Mouse (Mus musculus) left cerebral cortex, postnatal 10 days (tissue): Measurements from ENCODE around the gene Pck1. TPM values are rescaled to one million over a fixed set of nuclear protein-coding genes. Genes with fewer than 3 reads are reported as not detected.

ENCODE experiments used
- DNase-seq, 2 experiments: peaks; one replicate each; pipeline ENCODE4 v3.0.0; 2021 to 2022; ENCODE audit warnings: low spot score in 2 of 2, mixed read lengths in 1 of 2; ENCODE audit errors: extremely low spot score in 1 of 2
- intact Hi-C: fragments of 180-260 bp; cut with DNase I; formaldehyde crosslinking; loops from one replicate; pipeline ENCODE4 v1.15.1; 2025
- total RNA-seq, 2 experiments: library from RNA; stranded (reverse); gene quantifications; 2 replicates each; pipeline ENCODE4 v1.2.3; 2021

The Pck1 gene
- total RNA-seq, 2 experiments from 2014 or later = not detected

DNA sequence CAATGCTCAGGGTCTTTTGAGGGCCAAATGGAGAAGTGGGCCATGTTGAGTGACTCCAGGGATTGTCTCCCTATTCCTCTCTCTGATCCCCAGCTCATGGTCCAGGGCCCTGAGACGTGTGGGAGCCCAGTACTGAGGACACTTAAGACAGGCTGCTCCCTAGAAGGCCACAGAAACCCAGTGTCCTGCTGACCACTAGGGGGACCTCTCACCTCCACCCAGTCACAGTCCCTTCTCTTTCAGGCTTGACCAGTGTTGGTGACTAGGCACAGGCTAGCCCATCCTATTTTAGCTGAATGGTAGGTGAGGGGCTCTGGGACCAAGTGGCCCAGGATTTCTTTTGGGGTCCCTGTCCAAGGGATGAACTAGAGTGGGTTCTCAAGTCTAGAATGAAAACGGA, 17.9 kb downstream of the Pck1 start:
- DNase-seq = no peak
- intact Hi-C loops = no loop called here

DNA sequence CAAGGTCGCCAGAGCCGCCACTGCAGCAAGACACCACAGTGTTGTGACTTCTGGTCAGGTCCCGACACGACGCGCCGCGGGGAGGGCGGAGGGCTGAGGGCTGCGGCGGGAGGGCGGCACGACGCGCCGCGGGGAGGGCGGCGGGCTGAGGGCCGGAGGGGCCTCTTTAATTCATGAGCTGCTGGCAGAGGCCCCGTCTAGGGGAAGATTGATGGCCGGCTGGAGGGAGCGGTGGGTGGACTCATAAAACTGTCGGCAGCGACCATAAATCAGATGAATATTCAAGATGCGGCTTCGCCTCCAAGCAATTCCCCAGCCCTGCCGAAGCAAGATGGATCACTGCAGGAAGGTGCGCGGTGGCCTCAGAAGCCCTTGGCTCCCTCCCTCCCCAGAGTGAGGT, 18.6 kb downstream of the Pck1 start:
- intact Hi-C loops = no loop called here
- DNase-seq = peak in 1 of 2 experiments; percentile 65

DNA sequence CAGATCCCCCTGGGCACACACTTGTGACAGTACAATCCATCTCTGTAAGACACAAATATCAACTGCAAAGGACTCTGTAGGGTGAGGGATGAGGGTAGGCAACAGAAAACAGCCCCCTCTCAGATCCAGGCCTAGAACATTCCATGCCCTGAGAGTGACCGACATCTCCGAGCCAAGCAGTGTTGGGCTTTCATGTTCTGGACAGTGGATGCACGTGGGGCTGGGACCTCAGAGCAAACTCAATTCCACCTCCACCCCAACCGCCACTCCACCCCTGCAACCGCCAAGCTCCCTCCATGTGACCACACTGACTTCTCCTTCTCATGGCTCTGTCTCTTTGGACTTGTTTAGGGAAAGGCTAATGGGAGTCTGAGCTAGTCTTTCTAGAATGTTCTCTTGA, 19.1 kb downstream of the Pck1 start:
- intact Hi-C loops = no loop called here
- DNase-seq = no peak

DNA sequence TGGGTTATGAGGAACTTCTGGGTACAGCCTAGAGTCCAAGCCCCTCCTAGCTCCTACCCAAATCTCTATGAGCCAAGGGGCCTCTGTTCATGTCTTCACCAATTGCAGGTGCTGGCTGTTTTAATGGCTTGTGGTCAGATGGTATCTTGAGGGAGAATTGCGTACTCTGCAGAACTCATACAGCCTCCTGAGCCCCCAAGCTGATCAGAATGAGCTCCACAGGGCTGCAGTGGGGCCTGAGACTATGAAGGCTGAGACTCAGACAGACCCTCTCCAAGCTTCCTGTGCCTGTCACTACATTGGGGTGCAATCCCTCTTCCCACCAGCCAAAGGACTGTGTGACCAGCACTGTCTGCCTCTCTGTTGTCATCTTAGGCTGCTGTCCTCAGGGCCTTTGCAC, 19.5 kb downstream of the Pck1 start:
- intact Hi-C loops = no loop called here
- DNase-seq = no peak

DNA sequence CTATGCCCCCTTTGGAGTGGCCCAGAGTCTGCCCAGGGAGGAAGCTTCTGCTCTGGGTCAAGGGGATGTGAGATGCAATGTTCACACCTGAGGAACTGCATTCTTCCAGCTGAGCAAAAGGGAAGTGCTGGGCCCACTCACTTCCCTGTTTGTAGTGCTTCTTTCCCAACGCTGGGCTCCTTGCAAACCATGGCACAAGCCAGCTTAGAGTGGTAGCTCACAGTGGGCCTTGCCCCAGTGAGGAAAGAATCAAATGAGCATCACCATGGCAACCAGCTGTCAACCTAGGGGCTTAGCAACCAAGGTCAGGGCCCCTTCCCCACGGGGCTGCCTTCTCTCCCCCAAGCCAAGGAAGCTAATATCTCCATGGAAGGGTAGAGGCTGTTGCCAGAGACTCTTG, 20.2 kb downstream of the Pck1 start:
- peak in 1 of 2 experiments; percentile 42 for DNase-seq
- intact Hi-C loops = no loop called here

DNA sequence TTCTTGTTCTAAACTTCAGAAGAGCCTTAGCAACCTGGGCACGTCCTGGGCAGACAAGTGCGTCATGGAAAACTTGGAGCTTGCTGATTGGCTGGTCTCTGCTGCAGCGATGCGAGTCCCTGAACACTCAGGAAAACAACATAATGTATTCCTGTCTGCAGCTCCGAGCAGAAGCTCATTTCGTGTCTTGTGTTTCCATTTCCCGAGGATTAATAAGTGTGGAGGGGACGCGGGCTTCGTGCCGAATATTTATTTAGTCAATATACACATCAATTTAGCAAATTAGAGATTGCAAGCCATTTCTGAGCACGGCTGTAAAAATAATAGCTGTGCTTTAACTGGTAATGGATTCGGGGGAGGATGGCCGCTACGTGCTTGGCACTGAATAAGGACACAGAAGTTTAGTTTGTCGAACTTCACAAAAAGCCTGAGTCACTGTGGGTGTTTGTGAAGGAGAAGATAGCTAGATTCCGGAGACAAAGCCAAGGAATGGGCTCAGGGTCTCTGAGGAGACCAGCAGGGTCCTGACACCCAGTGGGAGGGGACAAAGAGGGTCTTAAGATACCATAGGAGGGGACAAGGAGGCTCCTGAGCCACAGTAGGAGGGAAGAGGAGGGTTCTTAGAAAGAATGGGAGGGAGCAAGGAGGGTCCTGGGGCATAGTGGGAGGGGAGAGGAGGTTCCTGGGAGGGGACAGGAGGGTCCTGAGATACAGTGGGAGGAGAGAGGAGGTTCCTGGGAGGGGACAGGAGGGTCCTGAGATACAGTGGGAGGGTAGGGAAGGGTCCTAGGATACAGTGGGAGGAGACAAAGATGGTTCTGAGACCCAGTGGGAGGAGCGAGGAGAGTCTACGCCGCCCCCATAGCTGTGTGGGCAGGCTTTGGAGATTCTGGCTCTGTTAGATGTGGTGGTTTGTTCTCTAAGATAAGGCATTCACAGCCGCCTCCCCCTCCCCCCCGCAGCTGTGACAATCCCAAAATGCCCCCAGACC, 21.0 kb downstream of the Pck1 start:
- intact Hi-C loops = no loop called here
- DNase-seq = peak; percentile 73 to 83

DNA sequence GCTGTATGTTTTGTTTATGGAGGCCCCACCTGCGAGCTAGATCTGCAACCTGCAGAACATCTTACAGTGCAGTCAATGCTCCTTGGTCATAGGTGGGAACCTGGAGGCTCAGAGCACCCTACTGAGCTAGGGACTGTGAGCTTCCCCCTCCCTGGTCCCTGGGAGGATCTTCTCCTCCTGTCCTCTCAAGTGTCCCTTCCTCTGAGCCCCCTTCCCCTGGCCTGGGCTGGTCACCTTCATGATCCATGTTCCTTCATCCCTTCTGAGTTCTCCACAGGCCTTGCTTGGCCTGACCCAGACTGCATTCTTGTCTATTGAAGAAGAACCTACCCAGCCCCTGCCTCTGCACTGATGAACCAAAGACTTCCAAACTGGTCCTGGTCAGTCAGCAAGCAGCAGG, 21.7 kb downstream of the Pck1 start:
- intact Hi-C loops = no loop called here
- DNase-seq = peak in 1 of 2 experiments; percentile 10

DNA sequence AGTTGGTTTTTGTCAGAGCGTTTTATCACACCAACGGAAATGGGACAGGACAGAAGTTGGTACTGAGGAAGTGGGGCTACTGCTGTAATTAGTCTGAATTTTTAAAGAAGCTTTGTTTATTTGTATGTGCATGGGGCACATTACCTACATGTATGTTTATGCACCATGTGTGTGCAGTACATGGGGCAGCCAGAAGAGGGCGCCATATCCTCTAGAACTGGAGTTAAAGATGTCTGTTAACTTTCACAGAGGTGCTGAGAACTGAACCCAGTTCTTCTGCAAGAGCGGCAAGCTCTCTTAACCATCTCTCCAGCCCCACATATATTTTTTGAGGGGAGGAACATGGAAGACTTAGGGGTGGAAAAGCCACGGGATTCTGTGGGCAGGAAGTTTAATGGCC, 22.9 kb downstream of the Pck1 start:
- intact Hi-C loops = no loop called here
- DNase-seq = no peak

DNA sequence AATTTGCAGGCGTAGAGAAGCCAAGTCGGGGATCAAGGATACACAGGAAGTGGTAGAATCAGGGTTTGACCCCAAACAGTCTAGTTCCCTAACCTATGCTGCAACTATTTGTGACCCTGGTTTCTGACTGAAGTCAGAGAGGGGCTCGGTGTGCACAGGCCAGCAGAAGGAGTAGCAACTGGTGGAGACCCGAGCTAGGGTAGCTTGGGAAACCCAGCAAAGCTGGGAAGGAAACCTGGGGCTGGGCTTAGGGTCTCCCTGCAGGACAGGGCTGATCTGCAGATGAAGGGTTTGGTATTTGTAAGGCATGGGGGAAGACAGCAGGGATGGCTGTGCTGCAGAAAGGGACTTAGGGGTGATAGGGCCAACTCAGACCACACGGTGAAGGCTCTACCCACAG, 24.6 kb downstream of the Pck1 start:
- intact Hi-C loops = no loop called here
- DNase-seq = no peak

DNA sequence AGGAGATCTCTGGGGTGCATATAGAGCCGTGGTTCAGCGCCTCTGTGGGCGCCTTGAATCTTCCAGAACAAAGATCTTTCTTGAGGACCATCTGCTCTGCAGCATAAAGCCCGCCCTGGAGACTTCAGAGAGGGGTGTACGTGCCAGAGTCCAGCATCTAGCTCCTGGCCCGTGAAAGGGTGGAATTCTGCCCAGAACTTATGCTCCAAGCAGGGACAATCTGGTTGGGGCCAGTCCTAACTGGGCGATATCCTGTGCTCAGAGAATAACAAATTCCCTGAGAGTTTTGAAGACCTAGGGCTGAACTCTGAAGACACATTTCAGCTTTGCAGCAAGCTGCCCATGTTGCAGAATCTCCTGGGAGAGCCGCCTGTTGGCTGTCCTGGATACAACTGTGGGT, 25.1 kb downstream of the Pck1 start:
- no peak for DNase-seq
- intact Hi-C loops = no loop called here

DNA sequence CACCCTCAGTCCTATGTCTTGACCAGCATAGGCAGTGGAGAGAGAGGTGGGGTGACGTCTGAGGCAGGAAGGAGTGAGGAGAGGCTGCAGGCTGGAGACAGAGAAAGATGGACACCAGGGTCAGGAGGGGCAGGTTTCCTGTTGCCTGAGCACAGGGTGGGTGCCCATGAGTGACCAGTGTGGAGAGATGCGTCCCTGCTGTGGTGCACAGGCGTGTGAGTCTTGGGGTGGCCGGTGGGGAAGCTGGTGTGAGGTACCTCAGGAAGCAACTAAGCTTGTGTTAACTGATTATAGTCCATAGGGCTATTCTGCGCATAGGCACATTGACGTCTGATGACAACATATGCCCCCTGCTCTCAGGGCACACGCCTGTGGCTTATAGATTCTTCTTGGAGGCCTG, 26.2 kb downstream of the Pck1 start:
- intact Hi-C loops = no loop called here

DNA sequence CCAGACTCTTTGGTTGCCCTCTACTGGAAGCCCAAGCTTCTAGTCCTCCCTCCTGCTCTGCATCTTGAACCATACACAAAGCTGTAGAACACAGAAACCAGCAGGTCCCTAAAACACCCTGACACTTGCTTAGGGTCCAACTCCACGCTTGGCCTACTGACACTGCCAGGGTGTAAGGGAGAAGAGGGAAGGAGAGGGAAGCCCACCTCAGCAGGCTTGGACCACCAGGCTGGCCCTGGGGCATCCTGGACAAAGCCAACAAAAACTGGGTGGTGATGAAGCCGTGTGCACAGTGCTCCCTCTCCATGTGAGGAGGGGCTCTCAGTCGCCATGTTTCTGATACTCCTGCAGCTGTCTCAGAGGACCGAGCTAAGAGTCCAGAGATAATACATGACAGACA, 27.2 kb downstream of the Pck1 start:
- DNase-seq = no peak
- intact Hi-C loops = loop anchor here (10.0 kb wide), 2 partner anchors 1105 to 1725 kb away; partner anchors contain the start of gene Gnas

More for the DNA sequence above, 26.2 kb downstream of the Pck1 start:
- no peak for DNase-seq

DNA sequence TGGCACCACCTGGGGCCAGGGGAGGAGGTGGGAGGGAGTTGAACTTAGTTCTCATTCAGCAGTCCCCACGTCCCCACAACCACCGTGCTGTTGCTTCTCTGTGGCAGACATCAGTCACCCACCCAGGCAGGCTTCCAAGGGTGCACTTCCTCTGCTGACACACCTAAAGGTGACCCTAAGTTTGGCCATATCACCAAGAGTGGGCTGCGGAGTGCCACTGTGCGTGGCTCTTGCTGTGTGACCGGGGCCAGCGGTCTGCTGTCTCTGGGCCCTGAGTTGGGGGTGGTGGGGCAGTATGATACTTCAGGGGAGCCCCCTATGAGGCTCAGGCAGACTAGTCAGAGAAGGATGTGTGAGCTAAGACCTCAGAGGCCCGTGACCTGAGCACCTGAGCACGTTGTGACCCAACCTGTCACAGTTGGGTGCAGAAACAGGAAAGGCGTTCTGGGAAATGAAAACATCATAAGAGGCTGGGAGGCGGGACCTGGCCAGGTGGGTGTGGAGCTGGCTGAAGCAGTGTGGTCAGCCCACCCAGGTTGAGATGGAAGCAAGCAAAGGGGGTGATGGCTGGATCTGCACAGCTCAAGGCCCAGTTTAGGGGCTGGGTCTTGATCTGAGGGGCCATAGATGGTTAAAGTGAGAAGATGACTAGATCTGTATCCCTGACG, 28.0 kb downstream of the Pck1 start:
- intact Hi-C loops = loop anchor here (10.0 kb wide), 2 partner anchors 1104 to 1724 kb away; partner anchors contain the start of gene Gnas
- DNase-seq = no peak

DNA sequence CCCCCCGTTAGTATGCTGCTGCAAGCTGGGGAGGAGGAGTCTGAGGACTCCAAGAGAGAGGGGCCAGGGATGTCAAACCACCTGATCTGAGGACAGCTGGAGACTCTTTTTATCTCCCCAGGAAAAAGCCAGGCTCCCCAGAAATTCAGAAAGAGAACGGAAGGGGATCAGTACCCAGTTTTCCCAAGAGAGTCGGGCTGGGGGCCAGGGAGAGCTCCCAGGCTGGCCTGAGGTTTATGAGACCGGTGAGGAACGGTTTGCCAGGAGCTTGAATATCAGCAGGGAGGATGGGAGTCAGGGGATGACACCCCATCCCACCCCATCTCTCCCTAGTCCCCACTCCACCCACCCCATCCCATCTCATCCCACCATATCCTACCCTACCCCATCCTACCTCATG, 28.6 kb downstream of the Pck1 start:
- peak in 1 of 2 experiments; percentile 14 for DNase-seq
- intact Hi-C loops = loop anchor here (10.0 kb wide), 2 partner anchors 1103 to 1723 kb away; partner anchors contain the start of gene Gnas

DNA sequence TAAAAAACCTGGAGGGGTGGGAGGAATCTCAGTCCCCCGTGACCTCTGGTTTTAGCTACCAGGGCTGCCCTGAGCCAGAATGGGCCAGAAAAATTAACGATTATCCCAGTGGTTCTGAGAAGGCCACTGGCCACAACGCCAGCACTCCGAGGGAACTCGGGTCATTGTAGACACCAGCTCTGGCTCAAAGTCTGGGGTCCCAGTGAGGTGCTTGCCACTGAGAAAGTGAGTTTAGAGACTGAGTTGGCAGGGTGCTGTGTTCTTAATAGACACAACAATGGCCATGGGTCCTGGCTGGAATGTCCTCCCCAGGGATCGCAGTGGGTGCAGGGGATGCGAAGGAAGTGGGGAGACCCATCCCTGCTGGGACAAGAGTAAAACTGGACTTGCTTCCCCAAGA, 29.1 kb downstream of the Pck1 start:
- intact Hi-C loops = loop anchor here (10.0 kb wide), 2 partner anchors 1103 to 1723 kb away; partner anchors contain the start of gene Gnas

DNA sequence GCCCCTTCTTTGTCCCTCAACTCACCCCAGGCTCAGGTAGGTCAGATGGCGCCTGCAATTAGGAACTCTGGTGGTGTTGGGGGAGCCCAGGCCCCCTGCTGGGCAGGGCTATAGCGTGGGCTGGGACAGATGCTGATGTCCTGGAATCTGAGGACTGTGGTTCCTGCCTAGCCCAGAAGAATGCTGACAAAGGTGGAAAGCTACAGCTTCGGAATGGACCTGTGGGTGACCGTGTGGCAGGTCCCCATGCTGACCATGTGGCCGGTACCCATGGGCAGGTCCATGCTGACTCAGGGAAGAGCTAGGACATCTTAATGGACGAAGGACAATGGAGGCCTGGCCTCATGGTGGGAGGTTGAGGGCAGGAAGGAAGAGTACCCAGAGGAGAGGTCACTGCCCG, 29.9 kb downstream of the Pck1 start:
- intact Hi-C loops = loop anchor here (10.0 kb wide), 2 partner anchors 1102 to 1722 kb away; partner anchors contain the start of gene Gnas
- no peak for DNase-seq

More for the DNA sequence above, 29.1 kb downstream of the Pck1 start:
- no peak for DNase-seq

DNA sequence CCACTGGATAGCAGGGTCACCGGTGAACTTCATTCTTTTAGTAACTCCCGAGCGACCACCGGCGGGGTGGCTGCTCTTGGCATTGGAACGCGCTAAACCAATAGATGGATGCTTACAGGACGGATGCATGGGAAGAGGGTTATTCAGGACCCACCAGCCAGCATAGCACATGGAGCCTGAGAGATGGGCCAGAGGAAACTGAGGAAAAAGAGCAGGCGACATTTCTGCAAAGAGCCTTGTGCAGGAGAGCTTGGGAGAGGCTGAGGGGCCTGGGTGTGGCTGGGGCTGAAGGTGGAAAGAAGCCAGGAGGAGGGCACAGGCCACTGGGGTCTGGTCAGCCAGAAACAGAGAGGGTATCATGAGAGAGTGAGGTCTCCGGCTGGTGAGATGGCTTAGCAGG, 30.5 kb downstream of the Pck1 start:
- no peak for DNase-seq
- intact Hi-C loops = loop anchor here (10.0 kb wide), 2 partner anchors 1101 to 1721 kb away; partner anchors contain the start of gene Gnas

DNA sequence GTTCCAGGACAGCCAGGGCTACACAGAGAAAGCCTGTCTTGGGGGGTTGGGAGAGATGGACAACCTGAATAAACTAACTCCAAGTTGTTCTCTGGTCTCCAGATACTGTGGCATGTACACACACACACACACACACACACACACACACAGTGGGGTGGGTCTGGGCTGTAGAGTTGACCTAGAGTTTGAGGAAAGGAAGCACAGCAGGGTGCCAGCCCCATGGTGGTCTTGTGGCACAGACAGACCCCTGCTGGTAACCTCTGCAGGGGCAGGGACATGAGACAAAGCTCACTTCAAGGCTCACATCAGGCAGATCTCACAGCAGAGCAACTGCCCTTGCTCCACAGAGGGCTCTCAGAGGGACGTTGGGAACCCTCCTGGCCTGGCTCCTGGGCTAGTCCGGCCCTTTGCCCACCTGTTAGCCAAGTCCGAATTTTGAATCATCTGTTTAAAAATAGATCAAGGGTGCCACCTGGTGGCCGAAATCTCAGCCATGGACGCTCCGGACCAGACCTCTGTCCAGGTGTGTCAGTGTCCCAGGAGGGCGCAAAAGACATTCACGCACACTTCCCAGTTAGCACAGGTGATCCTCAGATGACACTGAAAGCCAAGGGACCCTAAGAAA, 31.1 kb downstream of the Pck1 start:
- DNase-seq = peak in 1 of 2 experiments; percentile 63
- intact Hi-C loops = loop anchor here (1.0 to 10.0 kb wide), 3 partner anchors 77 to 1721 kb away; partner anchors contain the start of gene Gnas
